Mouse (Mus musculus) limb, embryonic 12.5 days (tissue): ENCODE measurements at regions not wholly inside any gene's neighbourhood (a gene's known extent, or its start where the extent isn't known, plus 50 kb on each side); places are given as distances from the start of the nearest gene placed in this dataset.
A peak's percentile ranks its signal among the peaks of the same experiment; 100 is the strongest.

Source experiments
- ATAC-seq: fragments of 200-750 bp; cut with Nextera tagmentation; 2 replicates; pipeline ENCODE4 v1.8.0; 2017; ENCODE audit warnings: low read depth, moderate TSS enrichment; ENCODE audit not compliant: insufficient number of reproducible peaks, insufficient read depth, low FRiP score, low TSS enrichment
- H3K27ac ChIP-seq: fragments of 300-500 bp; sonication (generic); 2 replicates; pipeline ENCODE4 v1.5.1; 2016; ENCODE audit warnings: mild to moderate bottlenecking, moderate library complexity
- H3K27me3 ChIP-seq: fragments of 300-500 bp; sonication (generic); 2 replicates; pipeline ENCODE4 v1.6.1; 2016; ENCODE audit warnings: mild to moderate bottlenecking, moderate library complexity
- H3K36me3 ChIP-seq: fragments of 300-500 bp; sonication (generic); 2 replicates; pipeline ENCODE4 v1.6.1; 2016; ENCODE audit warnings: mild to moderate bottlenecking, moderate library complexity
- H3K4me1 ChIP-seq: fragments of 300-500 bp; sonication (generic); replicated peaks from 2 replicates; pipeline ENCODE4 v1.6.1; 2016
- H3K4me2 ChIP-seq: fragments of 300-500 bp; sonication (generic); 2 replicates; pipeline ENCODE4 v1.6.1; 2016; ENCODE audit warnings: mild to moderate bottlenecking, moderate library complexity
- H3K4me3 ChIP-seq: fragments of 300-500 bp; sonication (generic); replicated peaks from 2 replicates; pipeline ENCODE4 v1.5.1; 2016; ENCODE audit warnings: mild to moderate bottlenecking
- H3K9ac ChIP-seq: fragments of 300-500 bp; sonication (generic); replicated peaks from 2 replicates; pipeline ENCODE4 v1.6.1; 2016; ENCODE audit warnings: mild to moderate bottlenecking, moderate library complexity
- H3K9me3 ChIP-seq: fragments of 300-500 bp; sonication (generic); 2 replicates; pipeline ENCODE4 v1.6.1; 2016; ENCODE audit warnings: mild to moderate bottlenecking, moderate library complexity
- WGBS: fragments of 180-500 bp; shearing (Covaris S2); methylation state at CpG from one replicate; pipeline ENCODE4 v1.1.7; 2016; 5-methylcytosine and 5-hydroxymethylcytosine counted together

DNA sequence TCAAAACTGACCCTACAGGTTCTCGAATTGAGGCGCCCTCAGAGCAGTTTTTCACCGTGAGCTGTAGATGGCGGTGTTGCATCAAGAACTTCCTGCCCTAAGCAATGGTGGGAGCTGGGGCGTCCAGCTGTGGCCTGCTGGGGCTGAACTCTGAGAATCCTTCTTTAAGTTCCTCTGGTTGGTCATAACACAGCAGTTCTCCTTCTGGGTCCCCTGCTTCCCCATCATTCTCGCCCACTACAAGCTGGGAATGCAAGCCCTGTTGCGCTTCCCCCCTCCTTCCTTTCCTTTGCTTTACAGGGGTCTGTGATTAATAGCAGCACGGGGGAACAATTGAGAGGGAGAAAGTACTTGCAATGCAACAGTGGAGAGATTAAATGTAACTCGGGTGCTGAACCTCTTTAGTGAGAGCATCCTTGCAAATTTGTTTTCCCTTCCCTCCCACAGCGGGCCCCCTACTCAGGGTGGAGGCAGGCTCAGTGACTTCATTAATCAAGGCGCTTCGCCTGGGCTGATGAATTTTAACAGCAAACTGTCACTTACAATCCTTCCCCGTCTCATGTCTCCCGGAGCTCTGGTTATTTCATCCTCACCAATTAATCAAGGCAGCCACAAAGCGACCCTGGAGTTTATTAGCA is 794.3 kb upstream of the Api5 start:
- H3K9me3 ChIP-seq = no peaks in the 10 kb centered on the region
- no peaks in the 10 kb centered on the region for H3K27me3 ChIP-seq
- H3K27ac ChIP-seq = no peak overlapping the region
- H3K9ac ChIP-seq = 0 out of 2 replicates have a peak overlapping the region, but pooled peaks have one; percentile 1
- H3K4me3 ChIP-seq = peak overlapping the region; percentile 9; the same call in 1 of the 2 replicates
- peak overlapping the region; percentile 48 for H3K4me2 ChIP-seq
- no peaks in the 10 kb centered on the region for H3K4me1 ChIP-seq
- peak; percentile 93 for ATAC-seq
- WGBS = 2% methylated on average over 15 of the region's 15 CpGs
- no peaks in the 10 kb centered on the region for H3K36me3 ChIP-seq

DNA sequence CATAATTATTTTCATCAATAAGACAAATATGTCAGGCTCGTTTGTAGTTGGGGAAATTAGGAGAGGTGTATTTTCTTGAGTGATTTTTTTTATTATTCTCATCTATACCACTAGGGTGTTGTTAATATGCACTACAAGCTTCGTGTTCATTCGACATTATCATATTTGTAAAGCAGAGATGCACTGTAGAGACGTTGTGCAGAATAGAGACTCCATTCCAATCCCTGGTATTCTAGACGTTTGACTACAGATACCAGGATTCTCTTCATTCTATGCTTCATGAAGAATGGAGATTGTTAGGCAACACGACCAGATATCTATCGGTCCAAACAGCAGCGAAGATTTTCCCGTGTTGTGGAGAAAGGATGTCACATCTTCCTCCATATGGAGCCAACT is 793.8 kb upstream of the Api5 start:
- H3K4me3 ChIP-seq = no peak overlapping the region
- H3K9ac ChIP-seq = no peak overlapping the region
- no peaks in the 10 kb centered on the region for H3K9me3 ChIP-seq
- H3K27me3 ChIP-seq = no peaks in the 10 kb centered on the region
- no peaks in the 10 kb centered on the region for H3K4me1 ChIP-seq
- ATAC-seq = peak; percentile 2; the same call in 1 of the 2 replicates
- H3K36me3 ChIP-seq = no peaks in the 10 kb centered on the region
- no peak overlapping the region for H3K27ac ChIP-seq
- WGBS = 29% methylated on average over 9 of the region's 9 CpGs
- no peak overlapping the region for H3K4me2 ChIP-seq

DNA sequence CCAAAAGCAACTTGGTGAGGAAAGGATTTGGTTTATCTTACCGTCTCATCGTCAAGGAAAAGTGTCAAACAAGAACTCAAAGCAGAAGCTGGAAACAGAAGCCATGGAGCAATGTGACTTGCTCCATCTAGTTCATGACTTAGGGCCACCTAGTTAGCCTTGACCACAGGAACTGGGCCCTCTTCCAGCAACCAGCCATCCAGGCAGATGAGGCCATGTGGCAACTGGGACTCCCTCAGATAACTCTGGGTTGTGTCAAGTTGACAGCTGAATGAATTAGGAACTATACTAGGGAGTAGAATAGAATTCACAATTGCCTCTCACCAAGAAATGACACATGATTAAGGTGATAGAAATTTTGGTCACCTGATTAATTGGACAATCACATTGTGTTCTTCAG is 791.5 kb upstream of the Api5 start:
- no peaks in the 10 kb centered on the region for H3K36me3 ChIP-seq
- no peak for ATAC-seq
- no peaks in the 10 kb centered on the region for H3K4me1 ChIP-seq
- no peak overlapping the region for H3K9ac ChIP-seq
- no peak overlapping the region for H3K4me2 ChIP-seq
- no peak overlapping the region for H3K4me3 ChIP-seq
- no peak overlapping the region for H3K27ac ChIP-seq
- WGBS = 91% methylated on average over 2 of the region's 2 CpGs
- H3K9me3 ChIP-seq = no peaks in the 10 kb centered on the region
- no peaks in the 10 kb centered on the region for H3K27me3 ChIP-seq

DNA sequence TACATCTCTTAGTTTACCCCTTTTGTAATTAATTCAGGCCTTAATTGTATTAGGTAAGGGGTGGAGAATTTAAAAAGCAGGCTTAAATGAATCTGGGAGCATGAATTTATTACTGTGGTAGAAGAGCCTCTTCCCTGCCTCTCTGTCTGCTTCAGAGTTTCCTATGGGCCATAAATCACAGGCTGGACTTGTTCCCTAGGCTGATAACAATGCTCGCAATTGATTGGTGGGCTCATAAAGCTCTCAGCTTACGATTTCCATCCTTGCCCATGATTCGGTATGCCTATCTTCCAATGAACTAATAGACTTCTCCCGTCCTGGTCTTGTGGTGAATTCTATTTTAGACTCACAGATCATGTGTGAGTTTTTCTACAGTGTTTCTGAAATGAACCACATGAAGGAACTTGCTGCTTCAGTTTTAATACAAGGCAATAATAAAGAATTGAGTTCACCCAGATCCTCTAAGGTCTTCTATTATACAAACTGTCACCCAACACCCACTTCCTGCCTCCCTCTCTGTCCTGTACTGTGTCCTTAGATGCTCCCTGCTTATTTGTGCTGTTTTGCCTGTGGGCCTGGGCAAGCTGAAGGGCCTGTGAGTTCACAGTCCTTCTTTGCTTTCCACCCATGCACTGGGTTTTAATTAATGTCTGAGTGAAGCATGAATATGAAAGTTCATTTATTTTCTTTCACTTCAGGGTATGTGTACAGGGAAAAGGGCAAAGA is 772.4 kb upstream of the Api5 start:
- H3K36me3 ChIP-seq = no peaks in the 10 kb centered on the region
- no peak overlapping the region for H3K4me2 ChIP-seq
- H3K27me3 ChIP-seq = no peaks in the 10 kb centered on the region
- H3K9ac ChIP-seq = no peak overlapping the region
- H3K4me1 ChIP-seq = no peaks in the 10 kb centered on the region
- WGBS = 34% methylated on average over 4 of the region's 4 CpGs
- H3K4me3 ChIP-seq = no peak overlapping the region
- ATAC-seq = no peak
- H3K9me3 ChIP-seq = no peaks in the 10 kb centered on the region
- H3K27ac ChIP-seq = no peak overlapping the region
